Mouse (Mus musculus) myocyte (in vitro differentiated cells): ENCODE data around the gene Abhd17c. TPM values are rescaled to one million over a fixed set of nuclear protein-coding genes. Genes with fewer than 3 reads are reported as not detected.

Experiments
- H3K27me3 ChIP-seq: one replicate; pipeline ENCODE4 v1.6.1; 2011; ENCODE audit not compliant: control insufficient read depth, insufficient read depth, insufficient read length
- H3K36me3 ChIP-seq: one replicate; pipeline ENCODE4 v1.6.1; 2011; ENCODE audit not compliant: control insufficient read depth, insufficient read depth
- H3K4me2 ChIP-seq: one replicate; pipeline ENCODE4 v1.6.1; 2011; ENCODE audit warnings: low read depth, control low read depth
- H3K4me3 ChIP-seq: one replicate; pipeline ENCODE4 v1.5.1; 2011; ENCODE audit warnings: mild to moderate bottlenecking, control low read depth, moderate library complexity
- H3K79me2 ChIP-seq: one replicate; pipeline ENCODE4 v1.6.1; 2011; ENCODE audit not compliant: control insufficient read depth, insufficient read depth
- H3ac ChIP-seq: one replicate; pipeline ENCODE4 v1.6.1; 2011; ENCODE audit not compliant: control insufficient read depth, insufficient read length
- CEBPB ChIP-seq: IDR thresholded peaks from 2 replicates; pipeline ENCODE4 v1.6.1; 2011; ENCODE audit warnings: mild to moderate bottlenecking, moderate library complexity; ENCODE audit not compliant: poor library complexity, insufficient read depth, severe bottlenecking
- E2F4 ChIP-seq: IDR thresholded peaks from one replicate; pipeline ENCODE4 v1.6.1; 2011; ENCODE audit warnings: mild to moderate bottlenecking, control low read depth, moderate library complexity; ENCODE audit not compliant: insufficient read depth
- MAX ChIP-seq: IDR thresholded peaks from one replicate; pipeline ENCODE4 v1.6.1; 2011; ENCODE audit warnings: low read depth, mild to moderate bottlenecking, control low read depth
- MYOD1 ChIP-seq, 3 experiments: IDR thresholded peaks; one replicate each; pipeline ENCODE4 v1.6.1; 2011; ENCODE audit warnings: control low read depth in 2 of 3, low read depth in 2 of 3, mild to moderate bottlenecking in 2 of 3, moderate library complexity in 1 of 3; ENCODE audit not compliant: insufficient read length in 2 of 3, control insufficient read depth in 1 of 3
- MYOG ChIP-seq, 3 experiments: IDR thresholded peaks; one replicate each; pipeline ENCODE4 v1.6.1; 2011; ENCODE audit warnings: control low read depth in 2 of 3, low read depth in 2 of 3, mild to moderate bottlenecking in 2 of 3; ENCODE audit not compliant: insufficient read length in 2 of 3, control insufficient read depth in 1 of 3, insufficient read depth in 1 of 3
- POLR2A ChIP-seq: IDR thresholded peaks from one replicate; pipeline ENCODE4 v1.6.1; 2011; ENCODE audit warnings: low read depth, mild to moderate bottlenecking, control low read depth, moderate library complexity; ENCODE audit not compliant: insufficient read length
- POLR2AphosphoS2 ChIP-seq: IDR thresholded peaks from one replicate; pipeline ENCODE4 v1.6.1; 2011; ENCODE audit warnings: low read depth, control low read depth; ENCODE audit not compliant: insufficient read length
- REST ChIP-seq: IDR thresholded peaks from one replicate; pipeline ENCODE4 v1.6.1; 2011; ENCODE audit warnings: mild to moderate bottlenecking, control low read depth, moderate library complexity; ENCODE audit not compliant: insufficient read depth, insufficient read length
- SRF ChIP-seq: IDR thresholded peaks from one replicate; pipeline ENCODE4 v1.6.1; 2011; ENCODE audit warnings: low read depth; ENCODE audit not compliant: control insufficient read depth, insufficient read length
- TCF12 ChIP-seq: IDR thresholded peaks from one replicate; pipeline ENCODE4 v1.6.1; 2011; ENCODE audit warnings: mild to moderate bottlenecking, control low read depth; ENCODE audit not compliant: poor library complexity, insufficient read depth, severe bottlenecking
- TCF3 ChIP-seq: IDR thresholded peaks from one replicate; pipeline ENCODE4 v1.6.1; 2011; ENCODE audit warnings: low read depth, control low read depth; ENCODE audit not compliant: insufficient read length
- USF1 ChIP-seq: IDR thresholded peaks from one replicate; pipeline ENCODE4 v1.6.1; 2011; ENCODE audit warnings: low read depth, mild to moderate bottlenecking, control low read depth, moderate library complexity
- polyA plus RNA-seq: library from polyadenylated mRNA; unstranded; fragments of >200 nt; fragmentation: generic; extraction: Trizol; gene quantifications from one replicate; pipeline ENCODE4 v1.2.1, GENCODE M21; 2012; ENCODE audit warnings: missing spikeins

Gene Abhd17c
- polyA plus RNA-seq, 1 experiment, result 32.4 TPM

DNA sequence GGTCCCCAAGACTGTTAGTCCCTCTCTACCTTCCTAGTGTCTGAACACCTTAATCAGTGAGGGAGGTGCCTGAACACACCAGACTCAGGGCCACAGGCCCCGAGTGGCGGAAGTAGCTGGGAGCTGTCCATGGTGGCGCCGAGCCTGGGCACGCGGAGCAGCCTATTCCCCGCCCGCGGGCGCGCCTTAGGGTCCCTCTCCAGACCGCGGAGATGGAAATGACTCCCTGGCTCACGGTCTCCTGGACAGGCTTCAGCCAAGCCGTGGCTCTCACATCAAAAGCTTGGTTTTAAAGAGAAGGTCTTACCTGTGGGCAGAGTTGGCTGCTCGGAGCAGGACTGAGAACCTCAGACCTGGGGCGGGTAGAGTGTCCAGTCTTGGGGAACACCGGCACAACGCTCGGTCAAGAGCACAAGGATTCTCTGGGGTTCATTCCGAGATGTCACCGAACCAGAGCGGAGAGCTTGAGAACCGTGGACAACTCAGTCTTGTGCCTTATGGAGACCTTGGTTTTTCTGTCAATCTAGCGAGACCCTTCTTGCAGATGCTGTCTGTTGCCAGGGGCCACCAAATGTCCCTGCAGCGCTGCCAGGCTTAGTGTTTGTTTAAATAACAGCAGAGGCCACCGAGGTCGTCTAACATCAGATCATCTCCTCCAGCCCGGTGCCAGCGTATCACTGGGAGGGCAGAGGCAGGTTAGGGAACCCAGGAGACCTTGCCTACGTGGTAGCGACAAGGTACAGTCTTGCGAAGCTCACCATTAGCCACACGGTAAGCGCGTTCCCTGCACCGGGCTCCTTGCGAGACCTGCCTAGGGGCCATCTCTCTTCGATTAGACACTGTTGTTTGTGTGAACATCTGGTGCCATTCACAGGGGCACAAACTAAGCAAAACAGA, 66.4 kb downstream of the Abhd17c start:
- Histone ChIP-seq H3K79me2 (no peaks in the 10 kb centered on the region), H3K36me3 (no peaks in the 10 kb centered on the region), H3K4me2 (peak overlapping the region; percentile 80), H3K27me3 (no peaks in the 10 kb centered on the region), H3K4me3 (peak overlapping the region; percentile 32), H3ac (no peak overlapping the region)
- TF ChIP-seq E2F4, result no peak
- TF ChIP-seq MAX, result no peak
- no peak for TF ChIP-seq POLR2AphosphoS2
- peak in 1 of 3 experiments; percentile 9 for TF ChIP-seq MYOD1 (IDR thresholded peaks at IDR 0.05; ENCODE audit: control insufficient read depth in 1 of 3, insufficient read length in 2 of 3, low read depth in 2 of 3)
- TF ChIP-seq CEBPB, result no peak
- TF ChIP-seq REST, result peak; percentile 97
- TF ChIP-seq TCF12, result no peak
- no peak for TF ChIP-seq SRF
- no peak for TF ChIP-seq POLR2A
- TF ChIP-seq USF1, result no peak
- TF ChIP-seq TCF3, result no peak
- TF ChIP-seq MYOG (IDR thresholded peaks at IDR 0.05; ENCODE audit: control insufficient read depth in 1 of 3, insufficient read depth in 1 of 3, insufficient read length in 2 of 3, low read depth in 2 of 3), result no peak

DNA sequence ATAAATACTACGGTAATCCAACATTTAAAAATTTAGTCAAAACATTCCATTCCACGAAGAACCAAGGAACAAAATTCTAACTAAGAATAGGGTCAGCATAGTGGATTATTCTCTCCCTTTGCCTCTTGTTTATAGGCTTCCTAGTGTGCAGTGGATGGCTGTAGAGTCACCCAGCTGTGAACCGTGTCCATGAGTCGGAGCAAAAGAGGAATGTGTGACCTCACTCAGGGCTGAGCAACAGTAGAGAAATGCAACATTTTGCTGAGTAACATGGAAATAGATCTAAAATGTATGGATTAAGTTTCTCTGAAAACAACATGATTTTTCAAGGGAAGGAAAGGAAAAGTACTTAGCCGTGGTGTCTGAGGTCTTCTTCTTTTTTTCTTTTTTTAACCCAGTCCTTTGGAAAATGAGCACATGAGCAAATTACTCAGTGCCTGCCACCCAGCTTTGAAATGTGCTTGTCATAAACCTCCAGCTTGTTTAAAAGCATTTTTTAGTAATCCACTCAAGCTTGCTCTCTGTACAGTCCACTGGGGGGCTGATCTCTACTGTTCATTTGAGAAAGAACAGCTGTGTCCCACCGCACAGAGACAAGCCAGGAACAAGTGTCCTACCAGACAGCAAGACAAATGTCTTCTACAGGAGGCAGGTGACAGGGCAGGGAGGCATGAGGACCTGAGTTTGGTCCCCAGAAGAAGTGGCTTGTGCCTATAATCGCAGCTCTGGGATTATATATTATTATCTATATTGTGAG, 74.3 kb downstream of the Abhd17c start:
- peak overlapping the region; percentile 61 for H3K4me2 ChIP-seq
- peaks cover 4% of the 10 kb centered on the region for H3K36me3 ChIP-seq
- no peaks in the 10 kb centered on the region for H3K27me3 ChIP-seq
- H3K79me2 ChIP-seq, result peaks cover under 1% of the 10 kb centered on the region
- H3ac ChIP-seq, result no peak overlapping the region
- no peak overlapping the region for H3K4me3 ChIP-seq
- TF ChIP-seq REST (no peak), SRF (no peak), E2F4 (no peak), MAX (no peak), MYOG (IDR thresholded peaks at IDR 0.05; ENCODE audit: control insufficient read depth in 1 of 3, insufficient read depth in 1 of 3, insufficient read length in 2 of 3, low read depth in 2 of 3) (peak; percentile 23 to 76 (median 30)), TCF3 (no peak), TCF12 (peak; percentile 24), MYOD1 (IDR thresholded peaks at IDR 0.05; ENCODE audit: control insufficient read depth in 1 of 3, insufficient read length in 2 of 3, low read depth in 2 of 3) (peak in 2 of 3 experiments; percentile 69 to 77), POLR2AphosphoS2 (no peak), CEBPB (no peak), USF1 (no peak), POLR2A (no peak)

DNA sequence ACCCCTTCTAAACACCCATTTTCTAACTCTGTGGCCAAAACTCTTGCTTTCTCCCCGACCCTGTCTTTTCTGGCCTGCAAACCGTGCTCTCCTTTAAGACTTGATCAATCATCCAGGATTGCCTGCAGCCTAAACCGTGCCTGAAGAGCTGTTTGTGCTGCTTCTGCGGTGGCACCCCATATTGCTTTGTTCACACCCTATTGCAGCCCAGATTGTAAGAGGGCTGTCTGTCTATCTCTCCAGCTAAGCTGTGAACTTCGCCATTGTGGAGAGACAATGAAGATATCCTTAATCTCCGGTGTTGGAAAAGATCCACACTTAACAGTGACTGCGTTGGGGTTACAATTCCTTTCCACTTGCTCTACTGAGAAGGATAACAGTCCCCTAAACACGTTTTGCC, 77.4 kb downstream of the Abhd17c start:
- TF ChIP-seq POLR2A (no peak), E2F4 (no peak), POLR2AphosphoS2 (no peak), CEBPB (no peak), SRF (no peak), REST (no peak), MAX (no peak), TCF3 (no peak), MYOD1 (IDR thresholded peaks at IDR 0.05; ENCODE audit: control insufficient read depth in 1 of 3, insufficient read length in 2 of 3, low read depth in 2 of 3) (no peak), TCF12 (no peak), MYOG (IDR thresholded peaks at IDR 0.05; ENCODE audit: control insufficient read depth in 1 of 3, insufficient read depth in 1 of 3, insufficient read length in 2 of 3, low read depth in 2 of 3) (no peak), USF1 (no peak)
- H3K27me3 ChIP-seq, result no peaks in the 10 kb centered on the region
- no peak overlapping the region for H3K4me3 ChIP-seq

DNA sequence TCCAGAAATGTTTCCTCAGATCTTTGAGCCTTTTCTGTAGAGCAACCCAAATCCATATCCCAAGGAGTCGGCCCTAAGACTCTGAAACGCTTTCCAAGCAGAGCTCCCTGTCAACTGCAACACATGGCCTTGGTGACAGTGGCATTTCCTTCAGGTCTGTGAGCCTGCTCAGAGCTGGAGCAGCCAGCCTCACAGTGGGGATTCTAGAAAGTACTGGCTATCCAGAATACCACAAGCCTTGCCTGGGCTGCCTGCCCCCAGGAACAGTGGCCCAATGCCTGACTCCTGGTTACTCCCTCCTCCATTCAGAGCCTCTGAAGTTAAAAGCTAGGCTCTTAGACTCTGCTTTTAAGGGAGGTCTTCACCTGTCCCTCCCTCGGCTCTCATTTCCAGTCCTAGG, 77.8 kb downstream of the Abhd17c start:
- Histone ChIP-seq H3ac (no peak overlapping the region), H3K4me2 (no peak overlapping the region), H3K36me3 (peaks cover 7% of the 10 kb centered on the region), H3K79me2 (peaks cover 3% of the 10 kb centered on the region), H3K4me3 (no peak overlapping the region), H3K27me3 (no peaks in the 10 kb centered on the region)
- TF ChIP-seq CEBPB, result no peak
- no peak for TF ChIP-seq MYOG (IDR thresholded peaks at IDR 0.05; ENCODE audit: control insufficient read depth in 1 of 3, insufficient read depth in 1 of 3, insufficient read length in 2 of 3, low read depth in 2 of 3)
- no peak for TF ChIP-seq POLR2A
- TF ChIP-seq TCF3, result no peak
- no peak for TF ChIP-seq MAX
- TF ChIP-seq E2F4, result no peak
- no peak for TF ChIP-seq POLR2AphosphoS2
- TF ChIP-seq SRF, result no peak
- TF ChIP-seq TCF12, result no peak
- TF ChIP-seq USF1, result no peak

More for the DNA sequence above, 77.4 kb downstream of the Abhd17c start:
- Histone ChIP-seq H3ac (no peak overlapping the region), H3K36me3 (peaks cover 7% of the 10 kb centered on the region), H3K4me2 (no peak overlapping the region), H3K79me2 (peaks cover 3% of the 10 kb centered on the region)
